In the genomic region with DNA sequence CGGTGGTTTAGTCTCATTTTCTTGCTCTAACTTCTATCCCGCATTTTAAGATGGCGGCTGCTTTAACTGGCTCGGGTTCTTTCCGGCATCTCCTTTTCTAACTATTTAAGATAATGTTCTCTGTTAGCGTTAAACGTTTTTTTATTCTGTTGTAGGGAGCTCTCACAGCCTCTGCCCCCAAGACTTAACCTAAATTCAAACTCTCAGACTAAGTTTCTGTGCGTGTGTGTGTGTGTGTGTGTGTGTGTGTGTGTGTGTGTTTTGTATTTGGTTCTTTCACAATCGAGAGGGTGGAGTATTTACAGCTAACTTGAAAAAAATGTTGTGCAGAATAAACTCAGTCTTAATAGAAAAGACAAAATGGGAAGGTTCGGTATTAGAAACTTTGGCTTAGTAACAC, we compare ENCODE assay signal across 8 mouse cellular contexts. TPM values are rescaled to one million over a fixed set of nuclear protein-coding genes. Genes with fewer than 3 reads are reported as not detected.
A peak's percentile ranks its signal among the peaks of the same experiment; 100 is the strongest.
DNase-seq lines count a peak whose midpoint lies in the region; ATAC-seq and TF ChIP-seq lines count a peak whose summit lies in the region.

No protein-coding gene starts in this region.

- TF ChIP-seq POLR2A in testis, adult 2 months (IDR thresholded peaks at IDR 0.05; ENCODE audit: control insufficient read depth, low read depth, low read length): no peak

- peak; percentile 11 for DNase-seq in adrenal gland, postnatal 14 days
- DNase-seq in adrenal gland, postnatal 25 days: no peak
- no peak for DNase-seq in testis, postnatal 10 days (ENCODE audit: low spot score)
- DNase-seq in layer of hippocampus, postnatal 14 days (ENCODE audit: low spot score in 2 of 2): no peak
- no peak for DNase-seq in thymus, adult 18-20 months

- H3K4me2 ChIP-seq in intestine, embryonic 16.5 days (ENCODE audit: low read depth, low read length): peak overlapping the region; percentile 68
- H3K4me2 ChIP-seq in neural tube, embryonic 15.5 days: peak overlapping the region; percentile 89

- TF ChIP-seq CTCF in testis, adult 2 months (IDR thresholded peaks at IDR 0.05; ENCODE audit: control insufficient read depth, insufficient read depth, insufficient replicate concordance, low read depth, low read length): no peak

- H3K4me3 ChIP-seq in testis, adult 2 months (ENCODE audit: control insufficient read depth, low read depth, low read length): peak overlapping the region; percentile 99; the same call in 1 of the 2 replicates
- H3K4me3 ChIP-seq in intestine, embryonic 16.5 days (ENCODE audit: low read length): peak overlapping the region; percentile 90
- peak overlapping the region; percentile 91 for H3K4me3 ChIP-seq in neural tube, embryonic 15.5 days (replicated peaks)

- WGBS in intestine, embryonic 16.5 days: 22% methylated on average over 10 of the region's 10 CpGs
- 48% methylated on average over 10 of the region's 10 CpGs for WGBS in neural tube, embryonic 15.5 days

- H3K9me3 ChIP-seq in intestine, embryonic 16.5 days (ENCODE audit: control insufficient read depth, low read length): no peaks in the 10 kb centered on the region
- H3K9me3 ChIP-seq in neural tube, embryonic 15.5 days (replicated peaks): no peaks in the 10 kb centered on the region

- no peak overlapping the region for H3K27ac ChIP-seq in testis, adult 2 months (ENCODE audit: control insufficient read depth, insufficient read depth, low read depth, low read length)
- H3K27ac ChIP-seq in intestine, embryonic 16.5 days (ENCODE audit: low read length): no peak overlapping the region
- H3K27ac ChIP-seq in neural tube, embryonic 15.5 days (replicated peaks): no peak overlapping the region

- no peaks in the 10 kb centered on the region; the same call in 1 of the 2 replicates for H3K4me1 ChIP-seq in testis, adult 2 months (ENCODE audit: control insufficient read depth, insufficient read depth, low read length)
- peaks cover 11% of the 10 kb centered on the region for H3K4me1 ChIP-seq in intestine, embryonic 16.5 days (ENCODE audit: control insufficient read depth, insufficient read depth, low read length)
- H3K4me1 ChIP-seq in neural tube, embryonic 15.5 days: peaks cover 38% of the 10 kb centered on the region

- peak overlapping the region; percentile 96 for H3K9ac ChIP-seq in intestine, embryonic 16.5 days (ENCODE audit: low read depth, low read length)
- H3K9ac ChIP-seq in neural tube, embryonic 15.5 days (replicated peaks): peak overlapping the region; percentile 88; the same call in 1 of the 2 replicates

- ATAC-seq in intestine, embryonic 16.5 days: no peak
- no peak for ATAC-seq in neural tube, embryonic 15.5 days (ENCODE audit: low FRiP score)

- no peaks in the 10 kb centered on the region for H3K27me3 ChIP-seq in testis, adult 2 months (ENCODE audit: control insufficient read depth, insufficient read depth, low read length)
- H3K27me3 ChIP-seq in intestine, embryonic 16.5 days (replicated peaks; ENCODE audit: control insufficient read depth, insufficient read depth, low read length): no peaks in the 10 kb centered on the region
- H3K27me3 ChIP-seq in neural tube, embryonic 15.5 days (replicated peaks): no peaks in the 10 kb centered on the region

- peaks cover 1% of the 10 kb centered on the region for H3K36me3 ChIP-seq in testis, adult 2 months (ENCODE audit: control insufficient read depth, insufficient read depth, low read length)
- H3K36me3 ChIP-seq in intestine, embryonic 16.5 days (ENCODE audit: control insufficient read depth, insufficient read depth, low read length): no peaks in the 10 kb centered on the region
- H3K36me3 ChIP-seq in neural tube, embryonic 15.5 days: 0 out of 2 replicates have a peak, but pooled peaks cover 2% of the 10 kb centered on the region

RNA-seq across cellular contexts. Expression of a gene that starts 2.7 kb away (rescaled TPM):
- 378 and 407 TPM in 2 replicates for total RNA-seq in adrenal gland, postnatal 14 days (2021)
- total RNA-seq in adrenal gland, postnatal 25 days (2021): 377 and 397 TPM in 2 replicates
- 493 and 621 TPM in 2 replicates for polyA plus RNA-seq in testis, adult 2 months (2012; rRNA removed)
- 497 and 511 TPM in 2 replicates for polyA plus RNA-seq in intestine, embryonic 16.5 days (2015; fragmentation: Nextera tagmentation; extraction: Ambion mirVana)
- polyA plus RNA-seq in neural tube, embryonic 15.5 days (2015; fragmentation: Nextera tagmentation; extraction: Ambion mirVana): 331 and 389 TPM in 2 replicates
- total RNA-seq in layer of hippocampus, postnatal 14 days (2021): 100 to 1,000 TPM; 246 to 248 TPM

RNA-seq across cellular contexts. Expression of a gene that starts 16.9 kb away (rescaled TPM):
- total RNA-seq in adrenal gland, postnatal 14 days (2021): 30.2 and 31.1 TPM in 2 replicates
- total RNA-seq in adrenal gland, postnatal 25 days (2021): 32.9 and 35.5 TPM in 2 replicates
- 6.5 and 6.7 TPM in 2 replicates for polyA plus RNA-seq in testis, adult 2 months (2012; rRNA removed)
- polyA plus RNA-seq in intestine, embryonic 16.5 days (2015; fragmentation: Nextera tagmentation; extraction: Ambion mirVana): 61.2 and 61.9 TPM in 2 replicates
- 67.1 and 69.0 TPM in 2 replicates for polyA plus RNA-seq in neural tube, embryonic 15.5 days (2015; fragmentation: Nextera tagmentation; extraction: Ambion mirVana)
- total RNA-seq in layer of hippocampus, postnatal 14 days (2021): 10 to 100 TPM; 34.5 to 38.2 TPM

RNA-seq across cellular contexts. Expression of a gene that starts 44.8 kb away (rescaled TPM):
- total RNA-seq in adrenal gland, postnatal 14 days (2021): 11.9 and 16.2 TPM in 2 replicates
- 8.8 and 16.0 TPM in 2 replicates for total RNA-seq in adrenal gland, postnatal 25 days (2021)
- polyA plus RNA-seq in testis, adult 2 months (2012; rRNA removed): 5.6 and 8.5 TPM in 2 replicates
- polyA plus RNA-seq in intestine, embryonic 16.5 days (2015; fragmentation: Nextera tagmentation; extraction: Ambion mirVana): 20.1 and 21.3 TPM in 2 replicates
- polyA plus RNA-seq in neural tube, embryonic 15.5 days (2015; fragmentation: Nextera tagmentation; extraction: Ambion mirVana): 7.4 and 8.8 TPM in 2 replicates
- 10 to 100 TPM in 1 of 2 experiments, 1 to 10 TPM in 1; 6.4 to 11.1 TPM for total RNA-seq in layer of hippocampus, postnatal 14 days (2021)
